Mouse (Mus musculus): ENCODE measurements around the gene Nmnat2.
A peak's percentile ranks its signal among the peaks of the same experiment; 100 is the strongest.

The Nmnat2 gene

DNA sequence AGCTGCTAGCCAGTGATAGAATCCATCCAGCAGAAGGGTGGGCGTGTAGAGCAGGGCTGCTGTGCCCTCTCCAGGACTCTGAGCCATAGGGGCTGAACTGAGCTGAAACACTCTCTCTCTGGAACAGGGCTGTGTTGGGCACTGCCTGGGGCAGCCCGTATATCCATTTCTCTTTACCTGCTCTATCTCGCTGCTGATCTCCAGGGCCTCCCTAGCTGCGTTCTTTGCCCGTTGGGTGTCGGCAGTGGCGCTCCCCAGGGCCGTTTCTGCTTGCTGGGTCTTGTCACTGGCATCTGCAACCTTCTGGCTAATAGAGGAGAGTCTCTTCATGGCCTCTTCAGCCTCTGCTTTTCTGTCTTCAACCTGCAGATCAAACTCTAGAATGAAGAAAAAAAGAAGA lies 174.0 kb downstream of the Nmnat2 start:
- DNase-seq, result no peak

- DNase-seq, result no peak
Measured at GRCm38 (mm10) chr1:153129992-153130713, 175.4 kb downstream of the Nmnat2 start.

DNA sequence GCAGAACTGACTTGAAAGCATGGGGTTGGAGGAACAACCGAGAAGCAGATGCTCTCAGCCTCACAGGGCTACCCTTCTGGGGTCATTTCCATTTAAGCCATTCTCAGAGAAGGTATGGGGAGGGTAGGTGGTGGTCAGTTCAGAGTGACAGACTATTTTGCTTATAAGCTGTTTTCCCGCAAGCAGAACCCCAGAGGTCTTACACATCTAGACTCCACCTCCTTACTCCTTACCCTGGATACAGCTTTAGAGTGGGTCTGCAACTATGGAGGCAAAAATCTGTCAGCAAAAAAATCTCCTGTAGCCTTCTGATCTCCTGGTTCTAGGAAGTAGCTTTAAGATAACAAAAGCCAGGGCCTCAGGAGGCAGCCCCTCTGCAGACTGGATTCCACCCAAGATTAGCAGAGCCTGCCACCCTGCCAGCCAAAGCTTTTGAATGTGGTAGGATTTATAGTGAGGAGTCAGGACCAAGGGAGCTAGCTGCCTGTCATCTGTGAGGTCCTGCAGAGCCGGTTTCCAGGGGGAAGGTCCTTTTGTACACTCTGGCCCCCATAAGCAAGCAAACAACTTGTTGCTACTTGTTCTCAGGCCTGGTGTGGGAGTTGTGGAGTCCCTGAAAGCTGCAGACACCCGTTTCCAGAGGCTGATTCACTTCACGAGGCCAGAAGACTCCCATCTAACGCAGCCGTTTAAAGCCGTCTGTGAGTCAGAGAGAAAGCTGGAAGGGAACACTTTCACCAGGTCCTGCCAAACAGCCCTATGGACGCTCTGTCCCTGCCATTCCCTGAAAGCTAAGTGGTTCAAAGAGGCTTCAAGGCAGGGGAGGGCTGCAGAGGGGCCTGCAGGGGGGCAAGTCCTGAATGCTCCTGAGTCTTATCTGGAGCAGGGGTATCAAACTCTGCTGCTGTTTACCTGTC lies 179.3 kb downstream of the Nmnat2 start:
- no peak for DNase-seq

- no peak for DNase-seq
Measured at GRCm38 (mm10) chr1:153136647-153137046, 181.9 kb downstream of the Nmnat2 start.

DNA sequence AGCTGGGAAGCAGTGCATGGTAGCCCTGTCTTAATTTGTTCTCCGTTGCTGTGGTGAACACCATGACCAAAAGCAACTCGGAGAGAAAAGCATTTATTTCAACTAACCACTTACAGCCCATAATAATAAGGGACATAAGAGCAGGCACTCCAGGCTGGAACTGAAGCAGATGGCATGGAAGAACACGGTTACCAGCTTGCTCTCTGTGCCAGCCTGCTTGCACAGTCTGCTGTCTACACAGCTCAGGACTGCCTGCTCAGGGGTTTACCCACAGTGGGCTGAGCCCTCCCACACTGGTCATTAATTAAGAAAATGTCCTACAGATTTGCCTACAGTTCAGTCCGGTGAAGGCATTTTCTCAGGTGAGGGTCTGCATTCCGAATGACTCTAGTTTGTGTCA lies 183.7 kb downstream of the Nmnat2 start:
- DNase-seq, result peak; percentile 19

DNA sequence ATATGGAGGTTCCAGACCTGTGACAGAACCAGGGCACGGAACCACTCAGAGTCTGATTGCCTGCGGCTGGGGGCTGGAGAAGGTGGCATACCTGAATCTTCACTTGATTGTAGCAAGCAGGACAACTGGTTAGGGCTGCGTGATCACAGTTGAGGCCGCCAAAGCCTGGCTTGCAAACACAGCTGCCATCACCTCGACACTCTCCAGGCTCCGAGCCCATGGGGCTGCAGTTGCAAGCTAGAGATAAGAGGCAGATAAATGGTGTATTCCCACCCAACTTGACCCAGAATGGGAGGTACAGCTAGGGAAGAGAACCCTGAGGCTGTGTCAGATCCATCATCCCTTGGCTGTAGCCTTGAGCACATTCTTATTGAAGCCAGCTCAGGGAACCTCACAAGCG lies 184.8 kb downstream of the Nmnat2 start:
- DNase-seq, result no peak

DNA sequence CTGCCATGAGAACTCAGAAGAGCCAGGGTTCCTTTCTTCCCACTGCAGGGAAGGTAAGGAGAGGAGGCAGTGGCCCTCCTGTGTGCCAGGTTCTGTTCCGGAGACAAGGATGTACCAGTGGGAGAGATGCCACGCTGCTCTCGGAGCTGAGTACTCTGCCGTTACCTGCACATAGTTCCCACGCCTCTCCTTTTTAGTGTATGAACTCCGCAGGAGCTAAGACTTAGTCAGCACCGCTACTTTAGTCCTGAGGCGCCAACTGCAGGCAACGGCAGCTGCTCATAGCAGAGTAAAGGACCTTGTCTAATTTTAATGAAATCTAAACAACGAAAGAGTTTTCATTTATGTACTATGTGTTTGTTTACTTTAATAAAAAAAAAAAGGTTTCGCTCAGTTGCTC lies 185.5 kb downstream of the Nmnat2 start:
- DNase-seq, result no peak

GRCm38 (mm10) chr1:153140747-153141228 lies 186.0 kb downstream of the Nmnat2 start:
- no peak for DNase-seq

- no peak for DNase-seq
Measured at GRCm38 (mm10) chr1:153144021-153144420, 189.2 kb downstream of the Nmnat2 start.

DNA sequence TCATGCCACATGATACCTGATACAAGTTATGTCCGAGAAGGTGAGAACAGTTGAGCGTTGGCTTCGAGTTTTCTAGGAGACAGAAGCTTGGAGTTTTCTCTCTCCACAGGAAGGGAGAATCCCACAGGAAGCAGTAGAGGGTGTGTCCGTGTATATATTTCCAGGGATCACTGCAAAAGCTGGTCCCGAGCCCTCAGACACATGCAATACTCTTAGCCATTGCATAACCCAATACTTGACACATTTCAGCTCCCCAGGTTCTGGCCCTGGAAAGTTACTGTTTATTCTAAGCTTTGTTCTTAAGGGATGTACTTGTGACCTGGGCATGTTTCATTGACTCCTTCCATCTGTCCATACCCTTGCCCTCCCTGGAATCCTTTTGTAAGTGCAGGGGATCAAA lies 191.0 kb downstream of the Nmnat2 start:
- DNase-seq, result no peak

DNA sequence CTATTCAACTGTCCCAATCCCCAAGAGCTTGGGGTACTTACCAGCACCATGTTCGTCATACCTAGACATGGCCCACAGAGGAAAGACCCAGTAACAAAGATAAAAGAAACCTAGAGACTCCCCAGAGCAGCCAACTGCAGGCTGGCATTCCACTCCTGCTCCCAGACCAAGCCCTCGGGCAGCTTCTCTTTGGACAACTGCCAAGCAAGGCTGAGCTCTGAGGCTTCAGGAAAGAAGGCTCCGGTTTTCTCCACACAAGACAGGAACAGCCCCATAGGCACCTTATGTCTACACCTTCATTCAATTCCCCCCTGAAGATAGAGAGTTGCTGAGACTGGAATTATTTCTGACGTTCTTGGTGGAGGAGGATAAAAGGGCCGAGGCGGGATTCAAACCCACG lies 197.8 kb downstream of the Nmnat2 start:
- DNase-seq, result no peak

GRCm38 (mm10) chr1:153153619-153154137 lies 198.9 kb downstream of the Nmnat2 start:
- DNase-seq, result no peak

DNA sequence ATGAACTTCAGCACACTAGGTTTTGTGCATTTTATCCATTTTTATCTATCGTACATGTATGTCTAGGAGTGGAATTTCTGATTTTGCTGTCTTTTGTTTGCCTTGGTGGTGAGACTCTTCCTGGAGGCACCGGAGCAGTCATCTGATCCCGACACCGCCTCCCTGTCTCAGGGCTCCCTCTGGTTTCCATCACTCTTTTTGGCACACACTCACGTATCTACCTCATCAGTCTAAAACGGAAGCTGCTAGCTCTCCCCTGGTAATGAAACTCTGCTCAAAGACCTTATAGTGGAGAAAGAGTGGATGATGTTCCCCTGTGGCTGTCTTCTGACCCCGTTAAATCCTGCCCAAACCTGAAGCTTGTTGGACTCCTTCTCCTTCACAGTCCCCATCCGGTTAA lies 200.6 kb downstream of the Nmnat2 start:
- DNase-seq, result no peak

DNA sequence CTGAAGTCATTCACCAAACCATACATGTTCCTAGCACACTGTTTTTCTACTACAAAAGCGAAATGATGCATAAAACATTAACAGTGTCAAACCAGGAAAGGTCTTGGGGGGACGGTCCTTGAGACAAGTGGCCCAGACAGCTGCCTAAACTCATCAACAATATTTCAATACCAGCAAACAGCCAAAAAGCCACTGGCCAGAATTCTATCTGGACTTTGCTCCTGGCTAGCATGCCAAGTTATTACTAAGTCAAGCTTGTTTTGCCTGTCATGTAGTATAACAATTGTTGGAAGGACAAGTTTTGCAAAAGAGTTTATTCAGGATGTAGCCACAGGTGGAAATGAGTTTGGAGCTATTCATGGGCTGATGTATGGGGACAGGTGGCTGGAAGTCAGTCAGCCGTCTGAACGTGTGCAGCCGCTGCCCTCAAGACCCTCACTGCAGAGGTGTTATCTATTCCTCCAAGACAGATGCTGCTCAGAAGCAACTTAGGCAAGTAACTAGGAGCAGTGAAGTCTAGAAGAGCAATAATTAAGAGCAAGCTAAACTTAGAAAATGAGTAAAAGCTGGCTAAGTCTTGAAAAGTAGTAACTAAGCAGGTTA lies 202.3 kb downstream of the Nmnat2 start:
- no peak for DNase-seq

GRCm38 (mm10) chr1:153159137-153159536 lies 204.3 kb downstream of the Nmnat2 start:
- DNase-seq, result no peak

DNA sequence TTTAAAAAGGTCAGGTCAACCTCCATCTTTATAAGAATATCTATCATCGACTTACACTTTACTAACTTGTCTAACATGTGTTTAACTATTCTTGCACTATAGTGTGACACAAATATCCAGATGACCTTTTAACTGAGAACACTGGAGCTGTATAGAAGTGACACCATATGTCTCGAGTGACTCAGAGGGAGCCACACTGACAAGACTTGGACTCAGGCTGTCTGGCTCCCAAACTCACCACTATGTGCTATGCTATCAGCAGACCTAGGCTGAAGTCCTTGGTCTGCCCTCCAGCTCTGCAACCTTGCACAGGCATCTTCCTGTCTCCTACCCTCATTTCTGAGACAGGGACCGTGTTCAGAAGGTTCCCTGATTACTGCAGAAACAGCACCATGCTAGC lies 209.0 kb downstream of the Nmnat2 start:
- no peak for DNase-seq

- no peak for DNase-seq
Measured at GRCm38 (mm10) chr1:153168293-153168692, 213.5 kb downstream of the Nmnat2 start.

All from cerebellum, adult 11 months (tissue).